Mouse (Mus musculus) G1E (cell line): Measurements from ENCODE around the gene Gpr107. TPM values are rescaled to one million over a fixed set of nuclear protein-coding genes. Genes with fewer than 3 reads are reported as not detected.

Experiments
- ATAC-seq: 2 replicates; pipeline ENCODE4 v1.8.0; 2016; ENCODE audit warnings: mild to moderate bottlenecking; ENCODE audit not compliant: insufficient number of reproducible peaks, poor library complexity, low FRiP score, severe bottlenecking; ENCODE audit errors: extremely low read depth
- DNase-seq: peaks from one replicate; pipeline ENCODE4 v3.0.0; 2012; ENCODE audit warnings: low spot score
- H3K27me3 ChIP-seq: 2 replicates; pipeline ENCODE4 v1.6.1; 2012; ENCODE audit warnings: mild to moderate bottlenecking, low read length, inconsistent platforms; ENCODE audit not compliant: insufficient read depth
- H3K36me3 ChIP-seq: replicated peaks from 2 replicates; pipeline ENCODE3; 2012; ENCODE audit warnings: mild to moderate bottlenecking, inconsistent platforms
- H3K4me1 ChIP-seq: 2 replicates; pipeline ENCODE4 v1.6.1; 2012; ENCODE audit warnings: low read depth, low read length, inconsistent platforms, mixed read lengths; ENCODE audit not compliant: insufficient read depth
- H3K4me3 ChIP-seq: 2 replicates; pipeline ENCODE4 v1.5.1; 2012; ENCODE audit warnings: low read depth, mild to moderate bottlenecking, inconsistent platforms, low read length, moderate library complexity, mixed read lengths
- H3K9me3 ChIP-seq: replicated peaks from 2 replicates; pipeline ENCODE4 v1.6.1; 2012; ENCODE audit warnings: inconsistent platforms
- CTCF ChIP-seq: IDR thresholded peaks from 2 replicates; pipeline ENCODE4 v1.5.1; 2012; ENCODE audit warnings: low read depth, low read length, inconsistent platforms, mixed read lengths
- GATA1 ChIP-seq: IDR thresholded peaks from 2 replicates; pipeline ENCODE4 v1.6.1; 2012; ENCODE audit warnings: borderline replicate concordance, low read length, inconsistent platforms, mixed read lengths
- GATA2 ChIP-seq: IDR thresholded peaks from 2 replicates; pipeline ENCODE4 v1.6.1; 2012; ENCODE audit warnings: low read depth, low read length, inconsistent platforms, borderline replicate concordance
- POLR2AphosphoS5 ChIP-seq: IDR thresholded peaks from 2 replicates; pipeline ENCODE4 v1.6.1; 2012; ENCODE audit warnings: low read depth, low read length, inconsistent platforms; ENCODE audit not compliant: insufficient replicate concordance
- TAL1 ChIP-seq: conservative IDR thresholded peaks from 2 replicates; pipeline ENCODE4 v1.6.1; 2012; ENCODE audit warnings: low read depth, low read length, inconsistent platforms, mixed read lengths
- polyA plus RNA-seq: library from polyadenylated mRNA; stranded (reverse); fragments of >175 nt; gene quantifications from 2 replicates; pipeline ENCODE4 v1.2.3, GENCODE M21; 2012
- total RNA-seq, 2 experiments: library from RNA; stranded (forward) in 1 of 2; stranded (reverse) in 1 of 2; fragments of 200-1000 nt in 1 of 2; fragments of >200 nt in 1 of 2; fragmentation: Nextera tagmentation in 1 of 2; gene quantifications; 2 replicates each; pipeline ENCODE4 v1.2.3; 2014 to 2017

The Gpr107 gene
- total and polyA plus RNA-seq, 3 experiments: 6.7 to 74.9 (median 37.2) TPM

DNA sequence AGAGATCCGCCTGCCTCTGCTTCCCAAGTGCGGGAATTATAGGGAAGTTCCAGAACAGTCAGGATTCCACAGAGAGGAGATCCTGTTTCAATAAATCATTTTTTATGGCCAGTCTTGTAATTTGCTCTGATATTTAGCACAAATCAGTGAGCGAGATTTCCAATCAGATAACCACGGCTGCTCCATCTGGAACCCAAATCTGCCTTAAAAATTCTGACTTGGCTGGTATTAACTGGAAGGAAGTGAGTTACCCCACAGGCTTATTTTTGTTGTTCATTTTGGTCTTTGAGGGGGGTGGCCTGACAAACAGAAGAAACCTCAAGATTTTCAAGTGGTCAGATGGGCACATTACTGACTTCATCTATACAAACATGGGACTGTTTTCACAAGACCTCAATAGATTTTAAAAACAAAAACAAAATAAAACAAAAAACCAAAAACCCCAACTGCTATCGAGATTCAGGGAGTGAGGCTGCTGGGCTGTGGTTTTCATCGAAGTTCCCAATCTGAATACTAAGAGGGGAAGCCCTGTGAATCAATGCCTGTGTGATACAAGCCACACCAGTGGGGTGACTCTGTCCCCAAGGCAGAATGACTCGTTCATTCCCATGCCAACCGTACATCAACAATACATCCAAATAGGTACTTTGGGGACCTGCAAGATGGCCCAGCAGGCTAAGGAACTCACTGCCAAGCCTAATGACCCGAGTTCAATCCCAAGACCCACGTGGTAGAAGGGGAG lies 33.3 kb upstream of the Gpr107 start:
- H3K9me3 ChIP-seq: no peaks in the 10 kb centered on the region
- no peak for TF ChIP-seq TAL1
- TF ChIP-seq GATA2: no peak
- no peak for TF ChIP-seq CTCF
- no peak for TF ChIP-seq GATA1
- TF ChIP-seq POLR2AphosphoS5: no peak
- peaks cover 53% of the 10 kb centered on the region for H3K4me1 ChIP-seq
- peaks cover 54% of the 10 kb centered on the region for H3K36me3 ChIP-seq
- H3K4me3 ChIP-seq: no peak overlapping the region
- DNase-seq: no peak
- H3K27me3 ChIP-seq: no peaks in the 10 kb centered on the region
- no peak for ATAC-seq

DNA sequence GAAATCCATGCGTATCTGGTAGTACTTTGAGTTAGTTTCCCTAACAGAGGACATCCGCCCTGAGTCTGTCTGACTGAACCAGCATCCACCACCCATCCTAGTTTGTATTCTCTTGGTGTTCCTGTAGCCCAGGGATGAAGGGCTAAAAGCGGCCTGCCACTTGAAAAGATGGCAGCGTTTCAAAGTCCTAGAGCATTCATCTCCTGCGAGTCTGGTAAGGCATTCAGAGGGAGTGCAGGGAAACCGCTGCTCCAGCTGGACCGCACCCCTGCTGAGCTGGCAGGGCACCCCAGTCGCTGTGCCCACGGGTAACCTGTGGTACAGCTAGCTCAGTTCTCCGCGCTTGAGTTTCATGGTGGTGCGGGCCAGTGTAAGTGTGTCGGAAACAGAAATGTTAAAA lies 32.3 kb upstream of the Gpr107 start:
- H3K9me3 ChIP-seq: no peaks in the 10 kb centered on the region
- peaks cover 61% of the 10 kb centered on the region for H3K36me3 ChIP-seq
- DNase-seq (no peak), ATAC-seq (no peak)
- H3K4me3 ChIP-seq: no peak overlapping the region
- TF ChIP-seq TAL1 (no peak), GATA2 (no peak), POLR2AphosphoS5 (no peak), GATA1 (no peak), CTCF (no peak)
- H3K4me1 ChIP-seq: peaks cover 52% of the 10 kb centered on the region
- H3K27me3 ChIP-seq: no peaks in the 10 kb centered on the region

GRCm38 (mm10) chr2:31121131-31121693 lies 30.9 kb upstream of the Gpr107 start:
- Histone ChIP-seq H3K4me3 (no peak overlapping the region), H3K4me1 (peaks cover 47% of the 10 kb centered on the region), H3K9me3 (no peaks in the 10 kb centered on the region), H3K27me3 (no peaks in the 10 kb centered on the region), H3K36me3 (peaks cover 73% of the 10 kb centered on the region)
- DNase-seq (no peak), ATAC-seq (no peak)
- no peak for TF ChIP-seq GATA1
- TF ChIP-seq CTCF: no peak
- TF ChIP-seq TAL1: no peak
- no peak for TF ChIP-seq POLR2AphosphoS5
- no peak for TF ChIP-seq GATA2

GRCm38 (mm10) chr2:31122806-31123205 lies 29.3 kb upstream of the Gpr107 start:
- TF ChIP-seq GATA2 (no peak), GATA1 (no peak), CTCF (no peak), TAL1 (no peak), POLR2AphosphoS5 (no peak)
- H3K36me3 ChIP-seq: peaks cover 70% of the 10 kb centered on the region
- no peaks in the 10 kb centered on the region for H3K27me3 ChIP-seq
- no peak overlapping the region for H3K4me3 ChIP-seq
- peaks cover 38% of the 10 kb centered on the region for H3K4me1 ChIP-seq
- H3K9me3 ChIP-seq: no peaks in the 10 kb centered on the region
- DNase-seq (no peak), ATAC-seq (no peak)

DNA sequence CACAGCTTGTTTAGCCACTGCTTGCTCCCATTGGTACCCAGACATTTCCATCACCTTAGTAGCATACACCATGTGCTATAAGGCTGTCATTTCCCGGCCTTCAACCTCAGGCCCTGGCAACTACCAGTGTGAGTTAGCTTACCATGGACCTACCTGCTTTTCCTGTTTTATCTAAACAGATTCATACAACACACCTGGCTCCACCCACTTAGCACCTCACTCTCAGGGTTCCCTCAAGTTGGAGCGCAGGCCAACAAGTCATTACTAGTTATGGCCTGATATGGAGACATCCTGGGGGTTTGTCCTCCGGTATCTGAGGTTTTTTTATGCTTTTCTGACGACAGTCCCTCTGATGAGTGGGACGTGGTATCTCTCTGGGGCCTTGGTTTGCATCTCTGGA lies 28.6 kb upstream of the Gpr107 start:
- H3K27me3 ChIP-seq: no peaks in the 10 kb centered on the region
- no peaks in the 10 kb centered on the region for H3K9me3 ChIP-seq
- TF ChIP-seq CTCF (no peak), GATA2 (no peak), POLR2AphosphoS5 (no peak), TAL1 (no peak), GATA1 (no peak)
- H3K4me1 ChIP-seq: peaks cover 42% of the 10 kb centered on the region
- DNase-seq: no peak
- peaks cover 70% of the 10 kb centered on the region for H3K36me3 ChIP-seq
- no peak overlapping the region for H3K4me3 ChIP-seq
- ATAC-seq: no peak

- H3K4me1 ChIP-seq: peaks cover 48% of the 10 kb centered on the region
- H3K27me3 ChIP-seq: no peaks in the 10 kb centered on the region
- peaks cover 72% of the 10 kb centered on the region for H3K36me3 ChIP-seq
- no peak for TF ChIP-seq GATA2
- TF ChIP-seq CTCF: no peak
- no peak for TF ChIP-seq POLR2AphosphoS5
- TF ChIP-seq GATA1: no peak
- no peak for TF ChIP-seq TAL1
- ATAC-seq: no peak
- H3K9me3 ChIP-seq: no peaks in the 10 kb centered on the region
- no peak overlapping the region for H3K4me3 ChIP-seq
- DNase-seq: no peak
These were observed 27.4 kb upstream of the Gpr107 start for GRCm38 (mm10) chr2:31124694-31125093.
